Mouse (Mus musculus): ENCODE results near the gene Ndufaf2. TPM values are rescaled to one million over a fixed set of nuclear protein-coding genes. Genes with fewer than 3 reads are reported as not detected.

The Ndufaf2 gene
- polyA plus RNA-seq, 1 experiment from 2014 or later: 35.7 TPM

DNA sequence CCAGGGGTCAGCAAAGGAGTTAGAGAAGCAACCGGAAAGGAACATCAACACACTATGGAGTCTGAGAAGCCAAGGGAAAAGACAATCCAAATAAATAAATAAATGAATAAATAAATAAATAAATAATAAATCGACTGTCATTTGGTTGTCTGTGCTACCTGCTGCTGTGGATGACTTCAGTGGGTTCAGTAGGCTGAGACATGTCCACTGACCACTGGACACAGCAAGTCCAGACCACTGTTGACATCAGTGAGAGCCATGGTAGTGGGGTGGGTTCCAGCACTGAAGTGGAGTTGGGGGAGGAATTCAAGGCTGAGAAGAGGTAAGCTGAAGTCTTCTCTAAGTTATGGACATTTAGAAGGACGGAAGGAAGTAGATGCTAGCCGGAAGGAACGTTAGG, 174.2 kb downstream of the Ndufaf2 start:
- Histone ChIP-seq H3K36me3 (ENCODE audit: insufficient read depth, low read length) (no peaks in the 10 kb centered on the region), H3K27me3 (replicated peaks; ENCODE audit: insufficient read depth, low read length) (no peaks in the 10 kb centered on the region), H3K9ac (replicated peaks; ENCODE audit: low read depth) (no peak overlapping the region), H3K9me3 (ENCODE audit: low read length) (no peaks in the 10 kb centered on the region), H3K4me2 (replicated peaks; ENCODE audit: low read depth, low read length) (no peak overlapping the region), H3K27ac (ENCODE audit: low read length) (no peak overlapping the region), H3K4me1 (ENCODE audit: insufficient read depth, low read depth, low read length) (no peaks in the 10 kb centered on the region), H3K4me3 (ENCODE audit: low read depth, low read length) (no peak overlapping the region)
- TF ChIP-seq EP300 (IDR thresholded peaks at IDR 0.05) (no peak), CTCF (IDR thresholded peaks at IDR 0.05) (no peak)
- DNase-seq (ENCODE audit: low spot score): no peak
- ATAC-seq: no peak
- 80% methylated on average over 5 of the region's 5 CpGs for WGBS

DNA sequence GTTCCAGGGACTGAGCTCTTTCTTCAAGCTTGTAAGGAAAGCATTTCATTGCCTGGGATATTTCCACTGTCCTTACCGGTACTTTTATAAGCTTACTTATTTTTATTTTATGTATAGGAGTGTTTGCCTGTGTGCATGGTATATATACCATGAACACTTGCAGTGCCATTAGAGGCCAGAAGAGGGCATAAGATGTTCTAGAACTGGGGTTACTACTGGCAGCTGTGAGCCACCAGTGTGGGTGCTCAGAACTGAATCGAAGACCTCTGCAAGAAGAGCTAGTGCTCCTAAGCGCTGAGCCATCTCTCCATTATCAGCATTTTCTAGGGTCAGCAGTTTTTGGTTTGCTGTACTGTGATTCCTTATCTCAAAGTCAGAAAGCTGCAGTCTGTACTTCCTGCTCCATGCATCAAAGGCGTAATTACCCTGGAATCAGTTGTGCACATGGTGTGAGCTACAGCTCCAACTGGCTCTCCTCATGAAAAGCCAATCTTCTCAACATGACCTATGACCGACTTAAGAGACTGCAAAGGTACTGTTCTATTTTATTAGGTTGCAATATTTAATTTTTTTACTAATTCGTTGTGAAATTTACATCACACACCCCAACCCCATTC, 175.1 kb downstream of the Ndufaf2 start:
- Histone ChIP-seq H3K27me3 (replicated peaks; ENCODE audit: insufficient read depth, low read length) (no peaks in the 10 kb centered on the region), H3K9ac (replicated peaks; ENCODE audit: low read depth) (no peak overlapping the region), H3K4me3 (ENCODE audit: low read depth, low read length) (no peak overlapping the region), H3K27ac (ENCODE audit: low read length) (no peak overlapping the region), H3K4me2 (replicated peaks; ENCODE audit: low read depth, low read length) (no peak overlapping the region), H3K9me3 (ENCODE audit: low read length) (no peaks in the 10 kb centered on the region), H3K4me1 (ENCODE audit: insufficient read depth, low read depth, low read length) (no peaks in the 10 kb centered on the region), H3K36me3 (ENCODE audit: insufficient read depth, low read length) (no peaks in the 10 kb centered on the region)
- WGBS: 96% methylated on average over 6 of the region's 6 CpGs
- DNase-seq (ENCODE audit: low spot score) (no peak), ATAC-seq (no peak)
- TF ChIP-seq CTCF (IDR thresholded peaks at IDR 0.05) (no peak), EP300 (IDR thresholded peaks at IDR 0.05) (no peak)

DNA sequence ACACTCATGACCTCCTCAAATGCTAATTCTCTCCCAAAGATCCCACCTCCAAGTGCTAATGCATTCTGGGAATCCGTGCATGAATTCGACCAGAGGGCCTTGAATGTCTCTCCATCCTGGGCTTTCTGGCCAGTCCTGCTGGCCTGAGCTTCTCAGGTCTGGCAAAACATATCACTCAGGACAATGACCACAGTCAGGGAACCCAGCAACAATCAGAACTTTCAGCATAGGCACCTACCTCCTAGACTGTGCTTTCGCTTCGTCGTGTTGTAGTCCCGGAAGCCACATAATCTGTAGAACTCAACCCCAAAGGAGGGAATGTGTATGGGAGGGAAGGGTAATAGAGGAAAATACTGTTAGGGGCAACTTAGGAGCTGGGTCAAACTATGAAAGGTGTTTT, 179.0 kb downstream of the Ndufaf2 start:
- ATAC-seq: no peak
- no peaks in the 10 kb centered on the region for H3K4me1 ChIP-seq (ENCODE audit: insufficient read depth, low read depth, low read length)
- no peak overlapping the region for H3K4me3 ChIP-seq (ENCODE audit: low read depth, low read length)
- H3K36me3 ChIP-seq (ENCODE audit: insufficient read depth, low read length): no peaks in the 10 kb centered on the region
- no peak overlapping the region for H3K9ac ChIP-seq (replicated peaks; ENCODE audit: low read depth)
- H3K27ac ChIP-seq (ENCODE audit: low read length): no peak overlapping the region
- no peaks in the 10 kb centered on the region for H3K9me3 ChIP-seq (ENCODE audit: low read length)
- no peaks in the 10 kb centered on the region for H3K27me3 ChIP-seq (replicated peaks; ENCODE audit: insufficient read depth, low read length)
- no peak overlapping the region for H3K4me2 ChIP-seq (replicated peaks; ENCODE audit: low read depth, low read length)
- no peak for TF ChIP-seq EP300 (IDR thresholded peaks at IDR 0.05)
- no peak for TF ChIP-seq CTCF (IDR thresholded peaks at IDR 0.05)
- DNase-seq (ENCODE audit: low spot score): no peak
- 93% methylated on average over 6 of the region's 6 CpGs for WGBS

DNA sequence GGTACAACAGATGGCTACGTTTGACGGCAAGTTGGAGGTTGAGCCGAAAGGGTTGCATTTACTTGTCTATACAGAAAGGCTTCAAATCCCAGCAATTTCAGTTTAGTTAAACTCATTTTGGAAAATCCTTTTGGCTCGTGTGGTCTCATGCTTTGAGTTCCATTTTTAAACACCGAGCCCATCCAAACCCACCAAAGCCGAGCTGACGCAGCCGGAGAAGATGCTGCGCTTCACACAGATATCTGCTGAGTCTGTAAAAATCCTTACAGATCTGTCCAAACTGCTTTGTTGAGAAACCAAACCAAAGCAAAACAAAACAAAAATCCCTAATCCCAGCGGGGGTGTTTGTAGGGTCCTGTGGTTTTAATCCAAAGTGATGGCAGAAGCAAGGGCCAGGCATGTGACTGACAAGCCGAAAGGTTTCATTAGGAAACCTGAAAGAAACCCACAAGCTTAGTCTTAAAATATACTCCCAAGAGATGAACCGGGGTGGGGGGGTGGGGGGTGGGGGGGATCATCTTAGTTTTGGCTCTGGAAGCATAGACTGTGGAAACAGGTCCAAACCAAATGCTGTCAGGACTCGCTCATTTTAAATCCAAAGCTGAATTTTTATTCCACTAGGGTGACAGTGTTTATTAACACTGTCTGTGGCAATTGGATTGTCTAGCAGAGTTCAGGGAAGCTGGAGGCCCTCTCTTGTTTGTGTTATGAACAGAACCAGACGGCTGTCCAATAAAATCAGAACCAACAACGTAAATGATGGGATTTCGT, 181.4 kb downstream of the Ndufaf2 start:
- H3K27ac ChIP-seq (ENCODE audit: low read length): no peak overlapping the region
- DNase-seq (ENCODE audit: low spot score) (no peak), ATAC-seq (no peak)
- no peaks in the 10 kb centered on the region for H3K36me3 ChIP-seq (ENCODE audit: insufficient read depth, low read length)
- H3K4me3 ChIP-seq (ENCODE audit: low read depth, low read length): no peak overlapping the region
- no peak overlapping the region for H3K4me2 ChIP-seq (replicated peaks; ENCODE audit: low read depth, low read length)
- no peaks in the 10 kb centered on the region for H3K9me3 ChIP-seq (ENCODE audit: low read length)
- H3K4me1 ChIP-seq (ENCODE audit: insufficient read depth, low read depth, low read length): no peaks in the 10 kb centered on the region
- TF ChIP-seq EP300 (IDR thresholded peaks at IDR 0.05) (no peak), CTCF (IDR thresholded peaks at IDR 0.05) (no peak)
- H3K27me3 ChIP-seq (replicated peaks; ENCODE audit: insufficient read depth, low read length): no peaks in the 10 kb centered on the region
- 89% methylated on average over 16 of the region's 16 CpGs for WGBS
- no peak overlapping the region for H3K9ac ChIP-seq (replicated peaks; ENCODE audit: low read depth)

DNA sequence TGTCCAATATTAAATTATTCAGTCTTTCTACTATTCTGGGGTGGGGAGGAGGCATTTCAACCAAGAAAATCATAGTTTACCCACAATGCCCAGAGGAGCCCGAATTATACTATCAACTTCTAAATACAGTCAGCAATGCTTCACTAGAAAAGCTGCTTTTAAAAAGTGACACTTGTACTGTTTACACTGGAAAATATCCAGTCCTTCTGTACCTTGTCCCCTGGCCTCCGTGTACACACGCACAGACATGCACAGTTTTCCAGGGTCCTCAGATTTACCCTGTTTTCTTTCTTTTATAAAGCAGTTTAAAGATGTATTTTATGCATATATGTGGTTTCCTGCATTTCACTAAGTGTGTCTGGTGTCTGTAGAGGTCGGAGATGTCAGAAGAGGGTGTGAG, 186.0 kb downstream of the Ndufaf2 start:
- no peak for TF ChIP-seq CTCF (IDR thresholded peaks at IDR 0.05)
- no peak for TF ChIP-seq EP300 (IDR thresholded peaks at IDR 0.05)
- no peaks in the 10 kb centered on the region for H3K36me3 ChIP-seq (ENCODE audit: insufficient read depth, low read length)
- no peak overlapping the region for H3K9ac ChIP-seq (replicated peaks; ENCODE audit: low read depth)
- no peak overlapping the region for H3K4me3 ChIP-seq (ENCODE audit: low read depth, low read length)
- 54% methylated on average over 4 of the region's 4 CpGs for WGBS
- no peak for ATAC-seq
- DNase-seq (ENCODE audit: low spot score): no peak
- H3K27ac ChIP-seq (ENCODE audit: low read length): no peak overlapping the region
- H3K4me2 ChIP-seq (replicated peaks; ENCODE audit: low read depth, low read length): no peak overlapping the region
- H3K27me3 ChIP-seq (replicated peaks; ENCODE audit: insufficient read depth, low read length): no peaks in the 10 kb centered on the region
- H3K4me1 ChIP-seq (ENCODE audit: insufficient read depth, low read depth, low read length): no peaks in the 10 kb centered on the region
- H3K9me3 ChIP-seq (ENCODE audit: low read length): no peaks in the 10 kb centered on the region

DNA sequence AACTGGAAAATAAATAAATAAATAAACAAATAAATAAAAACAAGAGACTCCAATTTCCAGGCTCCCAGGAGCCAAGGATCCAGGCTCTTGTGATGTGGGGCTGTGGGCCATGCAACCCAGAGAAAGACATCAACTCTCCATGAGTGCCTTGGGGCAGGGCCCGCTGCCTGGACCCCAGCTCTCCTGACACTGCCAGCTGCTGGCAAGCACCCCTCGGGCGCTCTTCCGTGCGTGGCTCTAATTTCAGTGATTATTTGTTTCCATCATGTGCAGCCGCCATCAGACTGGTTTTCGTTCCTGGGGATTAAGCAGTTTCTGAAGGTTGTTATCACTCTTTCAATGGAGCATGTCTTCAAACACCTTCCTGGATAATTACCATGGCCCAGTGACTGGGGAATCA, 186.6 kb downstream of the Ndufaf2 start:
- Histone ChIP-seq H3K9ac (replicated peaks; ENCODE audit: low read depth) (no peak overlapping the region), H3K27me3 (replicated peaks; ENCODE audit: insufficient read depth, low read length) (no peaks in the 10 kb centered on the region), H3K9me3 (ENCODE audit: low read length) (no peaks in the 10 kb centered on the region), H3K4me1 (ENCODE audit: insufficient read depth, low read depth, low read length) (no peaks in the 10 kb centered on the region), H3K36me3 (ENCODE audit: insufficient read depth, low read length) (no peaks in the 10 kb centered on the region), H3K4me2 (replicated peaks; ENCODE audit: low read depth, low read length) (no peak overlapping the region), H3K4me3 (ENCODE audit: low read depth, low read length) (no peak overlapping the region), H3K27ac (ENCODE audit: low read length) (no peak overlapping the region)
- no peak for TF ChIP-seq CTCF (IDR thresholded peaks at IDR 0.05)
- TF ChIP-seq EP300 (IDR thresholded peaks at IDR 0.05): no peak
- WGBS: 70% methylated on average over 7 of the region's 7 CpGs
- no peak for DNase-seq (ENCODE audit: low spot score)
- ATAC-seq: no peak

Measured in lung, postnatal 0 days (tissue).